Mouse (Mus musculus) adrenal gland, adult 8-10 months (tissue): ENCODE measurements around the gene Nab2. TPM values are rescaled to one million over a fixed set of nuclear protein-coding genes. Genes with fewer than 3 reads are reported as not detected.

Experiments used
- DNase-seq: peaks from one replicate; pipeline ENCODE4 v3.0.0; 2022
- total RNA-seq, 4 experiments: library from RNA; stranded (reverse); gene quantifications; 2 replicates each; pipeline ENCODE4 v1.2.4; 2022

The Nab2 gene
- total RNA-seq, 4 experiments from 2014 or later: 20.0 to 33.6 (median 26.8) TPM

DNA sequence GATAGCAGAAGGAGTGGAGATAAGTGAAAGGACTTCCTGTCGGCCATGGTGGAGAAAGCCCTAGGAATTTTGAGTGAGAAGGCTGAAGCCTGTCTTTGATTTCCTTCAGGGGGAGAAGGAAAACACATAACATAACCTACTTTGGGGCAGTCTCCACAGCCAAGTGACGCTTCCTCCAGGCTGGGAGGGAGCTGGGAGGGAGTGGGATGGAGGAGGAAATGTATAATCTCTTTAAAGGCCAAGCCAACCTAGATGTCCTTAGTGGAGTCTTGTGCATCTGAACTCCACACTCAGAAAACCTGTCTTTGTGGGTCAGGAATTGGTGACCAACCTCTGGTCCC is 53.4 kb downstream of the Nab2 start:
- no peak for DNase-seq

DNA sequence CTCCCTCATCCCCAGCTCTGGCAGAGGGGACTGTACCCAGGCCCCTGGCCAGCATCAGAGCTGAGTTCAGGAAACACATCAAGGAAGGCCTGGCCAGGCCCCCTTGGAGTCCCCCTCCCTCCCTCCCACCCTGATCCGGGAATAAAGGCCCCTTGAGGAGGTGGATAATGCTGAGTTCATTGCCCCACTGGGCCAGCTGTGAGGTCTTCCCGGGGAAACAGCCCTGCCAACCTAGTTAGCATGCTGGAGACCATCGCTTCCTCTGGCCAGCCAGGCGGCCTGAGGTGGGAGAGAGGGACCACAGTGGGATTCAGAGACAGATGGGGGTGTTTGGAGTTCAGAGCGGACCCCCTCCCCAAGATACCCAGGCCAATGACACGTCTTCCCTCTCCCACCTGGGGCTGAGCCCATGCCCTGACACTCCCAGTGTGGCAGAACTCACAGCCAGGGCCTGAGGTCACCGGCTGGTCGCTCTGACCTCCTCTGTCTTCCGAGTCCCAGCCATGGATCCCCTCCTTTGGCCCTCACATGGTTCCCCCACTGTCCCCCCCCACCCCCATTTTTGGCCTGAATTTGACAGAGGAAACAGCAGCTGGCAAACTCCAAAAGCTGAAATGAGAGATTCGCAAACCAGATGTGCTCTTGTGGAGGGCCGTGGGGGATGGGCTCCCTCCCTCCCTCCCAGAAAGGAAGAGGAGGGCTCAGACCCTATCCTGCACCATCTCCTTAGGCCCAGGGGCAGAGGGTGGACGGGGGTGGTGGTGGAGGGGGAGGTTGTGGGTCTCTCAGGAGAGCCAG is 53.9 kb downstream of the Nab2 start:
- no peak for DNase-seq

DNA sequence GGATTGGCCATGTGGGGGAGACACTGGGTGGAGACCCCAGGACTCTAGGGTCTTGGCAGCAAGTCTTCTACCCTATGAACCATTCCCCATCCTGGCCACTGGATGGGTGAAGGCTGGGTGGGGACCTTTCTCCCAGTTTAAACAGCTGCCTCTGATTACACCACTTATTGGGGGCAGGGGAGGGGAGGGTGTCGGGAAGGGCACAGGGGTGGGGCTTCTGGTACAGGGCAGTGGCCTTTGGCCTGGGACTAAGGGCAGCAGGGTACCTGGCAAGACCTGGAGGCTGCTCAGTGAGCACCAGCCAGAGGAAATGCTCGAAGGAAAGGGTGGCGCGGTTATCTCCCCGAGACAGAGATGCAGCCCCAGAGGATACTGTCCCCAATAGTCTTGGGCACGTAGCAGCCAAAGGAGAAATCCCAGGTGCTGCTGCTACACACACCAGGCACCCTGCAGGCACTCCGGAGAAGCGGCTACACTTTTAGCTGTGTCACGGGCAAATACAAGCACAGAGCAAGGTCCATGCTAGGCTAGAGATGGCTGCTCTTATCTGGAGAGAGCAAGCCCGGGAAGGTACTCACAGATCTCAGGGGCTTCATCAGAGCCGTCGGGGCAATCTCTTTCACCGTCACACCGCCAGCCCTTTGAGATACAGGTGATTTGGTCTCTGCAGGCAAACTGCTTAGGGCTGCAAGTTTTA is 56.1 kb downstream of the Nab2 start:
- no peak for DNase-seq

Other genes starting within 250 kb of the Nab2 start
- gene Stac3, start 166.9 kb downstream of the Nab2 start, total RNA-seq: 1 to 10 TPM in 3 of 4 experiments, under 1 TPM in 1; 0.87 to 4.6 (median 3.7) TPM
- 10 to 100 TPM; 42.4 to 64.4 (median 50.7) TPM for gene Ndufa4l2, start 153.6 kb downstream of the Nab2 start, total RNA-seq
- gene Shmt2, start 146.1 kb downstream of the Nab2 start, total RNA-seq: 10 to 100 TPM; 45.3 to 56.0 (median 49.8) TPM
- gene Nxph4, start 134.0 kb downstream of the Nab2 start, total RNA-seq: 10 to 100 TPM in 3 of 4 experiments, 1 to 10 TPM in 1; 8.3 to 16.8 (median 13.2) TPM
- gene Lrp1, start 47.4 kb downstream of the Nab2 start, total RNA-seq: 100 to 1,000 TPM; 212 to 271 (median 242) TPM
- gene Stat6, start 25.6 kb downstream of the Nab2 start, total RNA-seq: 100 to 1,000 TPM in 3 of 4 experiments, 10 to 100 TPM in 1; 96.7 to 113 (median 107) TPM
- gene Nemp1, start 1.7 kb downstream of the Nab2 start, total RNA-seq: 10 to 100 TPM in 2 of 4 experiments, 1 to 10 TPM in 2; 6.3 to 10.6 (median 9.6) TPM
- 10 to 100 TPM in 2 of 4 experiments, under 1 TPM in 2; 0.75 to 72.1 (median 30.0) TPM for gene Myo1a, start 36.6 kb upstream of the Nab2 start, total RNA-seq
- not detected for gene Tac2, start 55.9 kb upstream of the Nab2 start, total RNA-seq
- gene Zbtb39, start 71.0 kb upstream of the Nab2 start, total RNA-seq: 10 to 100 TPM; 11.9 to 20.9 (median 15.8) TPM
- 10 to 100 TPM in 3 of 4 experiments, 1 to 10 TPM in 1; 9.8 to 13.2 (median 10.4) TPM for gene Gpr182, start 83.2 kb upstream of the Nab2 start, total RNA-seq
- gene Rdh1, start 91.2 kb upstream of the Nab2 start, total RNA-seq: 1 to 10 TPM; 4.0 to 5.4 (median 4.4) TPM
- gene Rdh16f1, start 91.2 kb upstream of the Nab2 start, total RNA-seq: 1 to 10 TPM; 4.8 to 9.8 (median 6.6) TPM
- under 1 TPM in 1 of 4 experiments, not detected in 3; 0.38 TPM for gene Rdh9, start 107.8 kb upstream of the Nab2 start, total RNA-seq
- gene Rdh16, start 132.6 kb upstream of the Nab2 start, total RNA-seq: 1 to 10 TPM in 1 of 4 experiments, under 1 TPM in 3; 0.55 to 2.9 (median 0.78) TPM
- under 1 TPM in 3 of 4 experiments, not detected in 1; 0.20 to 0.38 (median 0.24) TPM for gene Rdh19, start 181.4 kb upstream of the Nab2 start, total RNA-seq
- not detected for gene Rdh16f2, start 197.9 kb upstream of the Nab2 start, total RNA-seq
- gene Rdh7, start 220.2 kb upstream of the Nab2 start, total RNA-seq: under 1 TPM in 2 of 4 experiments, not detected in 2; 0.19 to 0.20 TPM
- 1 to 10 TPM in 1 of 4 experiments, under 1 TPM in 3; 0.64 to 1.6 (median 0.72) TPM for gene Sdr9c7, start 229.9 kb upstream of the Nab2 start, total RNA-seq